Mouse (Mus musculus): ENCODE measurements around the gene Gtf2h4. TPM values are rescaled to one million over a fixed set of nuclear protein-coding genes. Genes with fewer than 3 reads are reported as not detected.

The Gtf2h4 gene
- polyA plus RNA-seq, 1 experiment from 2014 or later, result 36.9 TPM

GRCm38 (mm10) chr17:35707929-35708328 is 34.4 kb upstream of the Gtf2h4 start:
- H3K36me3 ChIP-seq (ENCODE audit: control insufficient read depth, insufficient read depth, low read length), result no peaks in the 10 kb centered on the region
- no peak overlapping the region for H3K27ac ChIP-seq (ENCODE audit: low read depth, low read length)
- no peak for ATAC-seq
- no peak overlapping the region for H3K9ac ChIP-seq (ENCODE audit: low read length)
- 51% methylated on average over 7 of the region's 7 CpGs for WGBS
- H3K4me3 ChIP-seq (ENCODE audit: low read depth, low read length), result no peak overlapping the region
- peaks cover 16% of the 10 kb centered on the region for H3K4me1 ChIP-seq (ENCODE audit: control insufficient read depth, insufficient read depth, low read length)
- H3K27me3 ChIP-seq (replicated peaks; ENCODE audit: control insufficient read depth, insufficient read depth, low read length), result no peaks in the 10 kb centered on the region
- no peak overlapping the region for H3K4me2 ChIP-seq (ENCODE audit: low read length)
- no peaks in the 10 kb centered on the region for H3K9me3 ChIP-seq (replicated peaks; ENCODE audit: control insufficient read depth, low read length)
- no peak for DNase-seq (ENCODE audit: low spot score)

GRCm38 (mm10) chr17:35705836-35706235 is 32.3 kb upstream of the Gtf2h4 start:
- Histone ChIP-seq H3K4me1 (ENCODE audit: control insufficient read depth, insufficient read depth, low read length) (peaks cover 10% of the 10 kb centered on the region), H3K36me3 (ENCODE audit: control insufficient read depth, insufficient read depth, low read length) (no peaks in the 10 kb centered on the region), H3K27me3 (replicated peaks; ENCODE audit: control insufficient read depth, insufficient read depth, low read length) (no peaks in the 10 kb centered on the region), H3K4me3 (ENCODE audit: low read depth, low read length) (no peak overlapping the region), H3K27ac (ENCODE audit: low read depth, low read length) (peak overlapping the region; percentile 99; the same call in 1 of the 2 replicates), H3K9ac (ENCODE audit: low read length) (no peak overlapping the region), H3K4me2 (ENCODE audit: low read length) (0 out of 2 replicates have a peak overlapping the region, but pooled peaks have one; percentile 9), H3K9me3 (replicated peaks; ENCODE audit: control insufficient read depth, low read length) (no peaks in the 10 kb centered on the region)
- DNase-seq (ENCODE audit: low spot score), result peak; percentile 59
- WGBS, result 12% methylated on average over 4 of the region's 4 CpGs
- no peak for ATAC-seq

DNA sequence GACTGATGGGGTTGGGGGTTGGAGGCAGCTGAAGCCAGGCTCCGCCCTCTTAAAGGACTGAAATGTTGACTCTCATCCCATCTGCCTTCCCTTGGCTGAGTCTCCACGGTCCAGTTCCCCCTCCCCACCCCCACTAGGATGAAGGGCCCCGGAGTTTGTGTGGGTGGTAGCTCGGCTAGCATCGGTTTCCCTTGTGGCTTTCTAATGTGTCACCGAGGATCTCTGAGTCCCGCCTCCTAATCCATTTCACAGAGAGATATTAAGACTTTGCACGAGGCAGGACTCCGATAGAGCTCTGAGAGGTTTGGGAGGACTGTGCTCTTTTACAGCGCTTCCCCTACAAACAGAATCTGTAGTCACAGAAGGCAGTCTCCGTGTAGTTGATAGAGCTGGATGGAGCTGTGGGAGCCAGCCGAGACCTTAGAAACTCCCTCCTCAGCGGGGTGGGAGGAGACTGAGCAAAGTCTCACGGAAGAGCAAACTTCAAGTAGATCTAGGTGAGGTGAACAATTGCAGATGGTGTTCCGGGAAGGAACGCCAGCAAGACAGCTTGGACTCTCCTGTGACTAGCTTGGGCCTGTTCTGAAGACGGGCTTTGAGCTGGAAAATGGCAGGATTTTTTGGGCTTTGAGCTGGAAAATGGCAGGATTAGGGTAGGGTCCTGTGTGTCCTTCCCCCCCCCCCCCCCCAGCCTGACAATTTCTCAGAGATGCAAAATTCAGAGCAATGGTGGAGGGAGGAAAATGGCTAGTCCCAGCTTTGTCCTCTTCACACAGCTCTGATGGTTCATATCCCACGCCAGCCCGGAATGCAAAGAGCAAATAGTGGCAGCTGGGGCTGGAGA is 31.3 kb upstream of the Gtf2h4 start, which contains the start of gene Ddr1:
Ddr1 (minus strand) TSS at position 1 of the 844 bp plus-strand sequence.
- H3K36me3 ChIP-seq (ENCODE audit: control insufficient read depth, insufficient read depth, low read length), result no peaks in the 10 kb centered on the region
- H3K27me3 ChIP-seq (replicated peaks; ENCODE audit: control insufficient read depth, insufficient read depth, low read length), result no peaks in the 10 kb centered on the region
- H3K4me1 ChIP-seq (ENCODE audit: control insufficient read depth, insufficient read depth, low read length), result peaks cover 2% of the 10 kb centered on the region; the same call in 1 of the 2 replicates
- WGBS, result 5% methylated on average over 19 of the region's 19 CpGs
- peak within 1 kb of the TSS; percentile 71 for H3K4me2 ChIP-seq (ENCODE audit: low read length)
- peak; percentile 90 for DNase-seq (ENCODE audit: low spot score)
- H3K9ac ChIP-seq (ENCODE audit: low read length), result peak within 1 kb of the TSS; percentile 94
- H3K9me3 ChIP-seq (replicated peaks; ENCODE audit: control insufficient read depth, low read length), result no peaks in the 10 kb centered on the region
- peak within 1 kb of the TSS; percentile 78 for H3K4me3 ChIP-seq (ENCODE audit: low read depth, low read length)
- peak within 1 kb of the TSS; percentile 99 for H3K27ac ChIP-seq (ENCODE audit: low read depth, low read length)
- ATAC-seq, result peak; percentile 53

- ATAC-seq, result peak; percentile 63
- no peaks in the 10 kb centered on the region for H3K27me3 ChIP-seq (replicated peaks; ENCODE audit: control insufficient read depth, insufficient read depth, low read length)
- DNase-seq (ENCODE audit: low spot score), result peak; percentile 94
- peak overlapping the region; percentile 71 for H3K4me2 ChIP-seq (ENCODE audit: low read length)
- peaks cover 3% of the 10 kb centered on the region; the same call in 1 of the 2 replicates for H3K36me3 ChIP-seq (ENCODE audit: control insufficient read depth, insufficient read depth, low read length)
- H3K9ac ChIP-seq (ENCODE audit: low read length), result peak overlapping the region; percentile 94
- peak overlapping the region; percentile 78 for H3K4me3 ChIP-seq (ENCODE audit: low read depth, low read length)
- peak overlapping the region; percentile 99 for H3K27ac ChIP-seq (ENCODE audit: low read depth, low read length)
- H3K9me3 ChIP-seq (replicated peaks; ENCODE audit: control insufficient read depth, low read length), result no peaks in the 10 kb centered on the region
- WGBS, result 0% methylated on average over 13 of the region's 14 CpGs
- H3K4me1 ChIP-seq (ENCODE audit: control insufficient read depth, insufficient read depth, low read length), result peaks cover 11% of the 10 kb centered on the region
Measured at GRCm38 (mm10) chr17:35703751-35704271, 30.3 kb upstream of the Gtf2h4 start.

- ATAC-seq, result no peak
- no peak for DNase-seq (ENCODE audit: low spot score)
- H3K9ac ChIP-seq (ENCODE audit: low read length), result peak overlapping the region; percentile 94
- WGBS, result 0% methylated on average over 2 of the region's 2 CpGs
- peak overlapping the region; percentile 78 for H3K4me3 ChIP-seq (ENCODE audit: low read depth, low read length)
- peak overlapping the region; percentile 99 for H3K27ac ChIP-seq (ENCODE audit: low read depth, low read length)
- peak overlapping the region; percentile 71 for H3K4me2 ChIP-seq (ENCODE audit: low read length)
- no peaks in the 10 kb centered on the region for H3K9me3 ChIP-seq (replicated peaks; ENCODE audit: control insufficient read depth, low read length)
- H3K27me3 ChIP-seq (replicated peaks; ENCODE audit: control insufficient read depth, insufficient read depth, low read length), result no peaks in the 10 kb centered on the region
- peaks cover 16% of the 10 kb centered on the region for H3K4me1 ChIP-seq (ENCODE audit: control insufficient read depth, insufficient read depth, low read length)
- H3K36me3 ChIP-seq (ENCODE audit: control insufficient read depth, insufficient read depth, low read length), result peaks cover 3% of the 10 kb centered on the region; the same call in 1 of the 2 replicates
Measured at GRCm38 (mm10) chr17:35703065-35703464, 29.5 kb upstream of the Gtf2h4 start.

GRCm38 (mm10) chr17:35702605-35703004 is 29.1 kb upstream of the Gtf2h4 start:
- peak overlapping the region; percentile 78 for H3K4me3 ChIP-seq (ENCODE audit: low read depth, low read length)
- H3K27ac ChIP-seq (ENCODE audit: low read depth, low read length), result peak overlapping the region; percentile 99
- H3K4me1 ChIP-seq (ENCODE audit: control insufficient read depth, insufficient read depth, low read length), result peaks cover 17% of the 10 kb centered on the region
- peak overlapping the region; percentile 71 for H3K4me2 ChIP-seq (ENCODE audit: low read length)
- WGBS, result 0% methylated on average over 4 of the region's 4 CpGs
- H3K27me3 ChIP-seq (replicated peaks; ENCODE audit: control insufficient read depth, insufficient read depth, low read length), result no peaks in the 10 kb centered on the region
- H3K9me3 ChIP-seq (replicated peaks; ENCODE audit: control insufficient read depth, low read length), result no peaks in the 10 kb centered on the region
- H3K36me3 ChIP-seq (ENCODE audit: control insufficient read depth, insufficient read depth, low read length), result peaks cover 3% of the 10 kb centered on the region; the same call in 1 of the 2 replicates
- ATAC-seq (no peak), DNase-seq (ENCODE audit: low spot score) (no peak)
- H3K9ac ChIP-seq (ENCODE audit: low read length), result peak overlapping the region; percentile 94

DNA sequence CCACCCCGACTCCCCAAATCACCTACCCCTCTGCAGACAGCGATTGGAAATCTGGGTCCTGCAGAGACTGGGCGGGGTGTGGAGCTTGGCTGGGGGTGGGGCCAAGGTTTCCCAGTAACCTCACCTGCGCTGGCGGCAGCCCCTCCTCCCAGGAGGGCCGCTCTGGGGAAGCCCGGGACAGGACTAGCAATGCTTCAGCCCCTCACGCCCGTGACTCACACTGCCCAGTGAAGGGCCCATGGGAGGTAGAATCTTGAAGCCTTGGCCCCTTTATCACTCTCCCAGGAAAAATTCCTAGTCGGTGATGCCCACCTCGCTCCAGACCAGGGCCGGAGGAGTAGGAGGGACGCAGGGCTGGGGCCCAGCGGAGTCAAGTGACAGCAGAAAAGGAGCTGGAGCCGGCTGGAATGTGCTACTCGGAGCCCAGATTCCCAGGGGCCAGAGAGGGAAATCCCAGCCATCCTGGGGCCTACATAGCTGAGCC is 28.5 kb upstream of the Gtf2h4 start:
- Histone ChIP-seq H3K9me3 (replicated peaks; ENCODE audit: control insufficient read depth, low read length) (no peaks in the 10 kb centered on the region), H3K36me3 (ENCODE audit: control insufficient read depth, insufficient read depth, low read length) (peaks cover 3% of the 10 kb centered on the region; the same call in 1 of the 2 replicates), H3K27ac (ENCODE audit: low read depth, low read length) (peak overlapping the region; percentile 99), H3K4me1 (ENCODE audit: control insufficient read depth, insufficient read depth, low read length) (peaks cover 23% of the 10 kb centered on the region), H3K27me3 (replicated peaks; ENCODE audit: control insufficient read depth, insufficient read depth, low read length) (no peaks in the 10 kb centered on the region), H3K4me2 (ENCODE audit: low read length) (peak overlapping the region; percentile 71), H3K4me3 (ENCODE audit: low read depth, low read length) (peak overlapping the region; percentile 78), H3K9ac (ENCODE audit: low read length) (peak overlapping the region; percentile 94)
- DNase-seq (ENCODE audit: low spot score), result no peak
- 0% methylated on average over 16 of the region's 16 CpGs for WGBS
- ATAC-seq, result no peak

- DNase-seq (ENCODE audit: low spot score) (peak; percentile 65), ATAC-seq (no peak)
- H3K4me3 ChIP-seq (ENCODE audit: low read depth, low read length), result peak overlapping the region; percentile 78
- no peaks in the 10 kb centered on the region for H3K27me3 ChIP-seq (replicated peaks; ENCODE audit: control insufficient read depth, insufficient read depth, low read length)
- peak overlapping the region; percentile 94 for H3K9ac ChIP-seq (ENCODE audit: low read length)
- peak overlapping the region; percentile 99 for H3K27ac ChIP-seq (ENCODE audit: low read depth, low read length)
- H3K36me3 ChIP-seq (ENCODE audit: control insufficient read depth, insufficient read depth, low read length), result peaks cover 3% of the 10 kb centered on the region; the same call in 1 of the 2 replicates
- H3K9me3 ChIP-seq (replicated peaks; ENCODE audit: control insufficient read depth, low read length), result no peaks in the 10 kb centered on the region
- H3K4me2 ChIP-seq (ENCODE audit: low read length), result peak overlapping the region; percentile 71
- H3K4me1 ChIP-seq (ENCODE audit: control insufficient read depth, insufficient read depth, low read length), result peaks cover 27% of the 10 kb centered on the region
- 1% methylated on average over 16 of the region's 16 CpGs for WGBS
Measured at GRCm38 (mm10) chr17:35701203-35701977, 27.9 kb upstream of the Gtf2h4 start.

All from forebrain, embryonic 14.5 days (tissue).